Mouse (Mus musculus) splenic B cell, adult 2 months (primary cell): Measurements from ENCODE around the gene Slc39a3.

Source experiments
- DNase-seq: peaks from one replicate; pipeline ENCODE4 v3.0.0-alpha.2; 2011; ENCODE audit warnings: low read depth, low spot score
- H3K27me3 ChIP-seq: 2 replicates; pipeline ENCODE4 v1.6.1; 2012; ENCODE audit warnings: mild to moderate bottlenecking, low read length, moderate library complexity, mixed read lengths; ENCODE audit not compliant: control insufficient read depth, poor library complexity, insufficient read depth, severe bottlenecking
- H3K36me3 ChIP-seq: 2 replicates; pipeline ENCODE4 v1.6.1; 2012; ENCODE audit warnings: mild to moderate bottlenecking, low read length, moderate library complexity, mixed read lengths; ENCODE audit not compliant: control insufficient read depth, poor library complexity, insufficient read depth, severe bottlenecking

Gene Slc39a3

DNA sequence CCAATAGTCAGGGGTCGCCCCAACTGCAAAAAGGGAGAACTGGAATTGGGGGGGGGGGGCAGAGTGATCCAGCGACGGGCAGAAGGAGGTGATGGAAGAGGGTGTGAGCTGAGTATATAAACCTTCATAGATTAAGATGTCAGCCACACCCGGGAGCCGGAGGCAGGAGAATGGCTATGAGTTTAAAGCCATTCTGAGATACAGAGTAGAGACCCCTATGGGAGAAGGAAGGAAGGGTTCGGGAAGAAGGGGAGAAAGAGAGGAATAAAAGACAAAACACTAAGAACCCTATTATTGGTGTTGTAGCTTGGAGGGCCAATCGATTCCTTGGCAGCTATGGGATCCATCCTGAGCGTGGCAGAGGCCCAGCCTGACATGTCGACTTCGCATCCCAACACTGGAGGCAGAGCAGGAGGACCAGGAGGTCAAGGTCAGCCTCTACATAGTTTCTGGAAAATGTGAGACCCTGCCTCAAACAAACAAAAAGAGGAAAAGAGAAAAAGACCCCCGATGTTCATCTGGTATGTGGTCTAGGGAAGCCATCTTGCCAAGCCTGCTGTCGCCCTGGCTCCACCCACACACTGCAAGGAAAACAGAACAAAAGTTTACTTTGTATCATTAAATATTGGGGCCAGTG is 11.5 kb downstream of the Slc39a3 start, which contains the start of gene Diras1:
Diras1 (minus strand) TSS at position 24 of the 637 bp plus-strand sequence.
- H3K27me3 ChIP-seq = no peaks in the 10 kb centered on the region
- DNase-seq = no peak
- H3K36me3 ChIP-seq = no peaks in the 10 kb centered on the region; the same call in 1 of the 2 replicates

DNA sequence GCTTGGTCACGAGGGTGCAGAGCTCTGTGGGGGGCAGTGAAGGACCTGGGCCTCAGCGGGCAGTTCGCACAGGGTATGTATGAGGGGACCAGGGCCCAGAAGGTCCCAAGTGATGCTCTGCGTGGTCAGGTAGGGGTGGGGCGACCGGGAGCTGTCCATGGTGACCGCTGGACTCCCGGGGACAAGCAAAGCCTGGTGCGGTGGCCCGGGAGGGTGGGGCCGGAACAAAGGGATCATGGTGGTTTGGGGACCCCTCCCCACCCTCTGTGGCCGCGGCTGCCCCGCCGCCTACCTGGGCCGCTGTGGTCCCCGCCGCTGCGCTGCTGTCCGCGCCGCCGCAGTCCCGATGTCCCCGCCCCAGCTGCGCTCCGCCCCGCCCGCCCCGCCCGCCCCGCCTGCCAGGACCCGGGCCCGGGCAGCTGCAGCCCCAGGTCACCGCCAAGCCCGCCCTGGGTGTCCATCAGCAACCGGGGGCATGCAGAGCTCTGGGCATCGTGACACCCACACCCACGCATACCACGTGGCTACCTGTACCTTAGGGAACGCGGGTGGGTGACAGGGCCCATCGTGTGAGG is 12.1 kb downstream of the Slc39a3 start:
- DNase-seq = no peak
- no peaks in the 10 kb centered on the region for H3K36me3 ChIP-seq

GRCm38 (mm10) chr10:81024346-81024937 is 12.8 kb downstream of the Slc39a3 start:
- H3K36me3 ChIP-seq = no peaks in the 10 kb centered on the region
- H3K27me3 ChIP-seq = no peaks in the 10 kb centered on the region
- DNase-seq = no peak

More for the DNA sequence above, 12.1 kb downstream of the Slc39a3 start:
- no peaks in the 10 kb centered on the region for H3K27me3 ChIP-seq

GRCm38 (mm10) chr10:81022744-81023143 is 14.5 kb downstream of the Slc39a3 start:
- H3K36me3 ChIP-seq = no peaks in the 10 kb centered on the region
- H3K27me3 ChIP-seq = no peaks in the 10 kb centered on the region
- peak; percentile 35 for DNase-seq

GRCm38 (mm10) chr10:81021547-81022110 is 15.6 kb downstream of the Slc39a3 start:
- DNase-seq = no peak
- no peaks in the 10 kb centered on the region for H3K27me3 ChIP-seq

DNA sequence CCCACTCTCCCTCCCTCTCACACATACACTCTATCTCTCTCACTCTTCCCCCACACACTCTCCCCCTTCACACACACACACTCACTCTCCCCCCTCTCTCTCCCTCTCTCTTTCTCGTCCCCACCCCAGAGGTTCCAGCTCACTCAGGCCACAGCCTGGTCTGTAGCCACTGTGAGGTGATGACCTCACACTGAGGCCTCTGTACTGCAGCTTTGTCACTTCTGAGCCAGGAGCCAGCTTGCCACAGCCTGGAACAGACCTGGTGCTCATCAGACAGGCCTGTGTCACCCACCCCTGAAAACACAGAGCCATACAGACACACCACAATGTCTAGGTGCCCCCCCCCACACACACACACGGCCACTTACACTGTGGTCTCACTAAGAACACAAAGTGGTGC is 17.0 kb downstream of the Slc39a3 start:
- no peak for DNase-seq
- H3K36me3 ChIP-seq = no peaks in the 10 kb centered on the region
- no peaks in the 10 kb centered on the region for H3K27me3 ChIP-seq

More at GRCm38 (mm10) chr10:81021547-81022110, 15.6 kb downstream of the Slc39a3 start:
- H3K36me3 ChIP-seq = no peaks in the 10 kb centered on the region

GRCm38 (mm10) chr10:81019687-81020086 is 17.5 kb downstream of the Slc39a3 start:
- DNase-seq = no peak
- H3K27me3 ChIP-seq = no peaks in the 10 kb centered on the region
- no peaks in the 10 kb centered on the region for H3K36me3 ChIP-seq

GRCm38 (mm10) chr10:81018326-81018725 is 18.9 kb downstream of the Slc39a3 start:
- DNase-seq = peak; percentile 22
- Histone ChIP-seq H3K27me3 (no peaks in the 10 kb centered on the region), H3K36me3 (no peaks in the 10 kb centered on the region)

DNA sequence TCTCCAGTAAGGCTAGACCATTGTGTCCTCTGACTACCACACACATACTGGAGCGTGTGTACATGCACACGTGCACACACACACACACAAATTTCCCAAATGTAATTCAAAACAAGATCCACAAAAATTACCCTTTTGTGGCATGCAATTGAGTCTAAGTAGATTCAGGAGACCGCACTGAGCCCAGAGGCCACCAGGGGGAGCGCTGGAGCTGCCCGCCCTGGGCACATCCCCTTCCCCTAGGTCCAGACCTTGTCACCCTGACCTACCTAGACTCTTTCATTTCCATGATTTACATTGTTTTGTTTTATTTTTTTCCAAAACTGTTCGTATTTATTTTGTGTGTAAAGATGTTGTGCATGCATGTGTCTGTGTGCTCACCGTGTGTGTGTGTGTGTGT is 20.6 kb downstream of the Slc39a3 start:
- no peaks in the 10 kb centered on the region for H3K36me3 ChIP-seq
- no peaks in the 10 kb centered on the region for H3K27me3 ChIP-seq
- peak; percentile 83 for DNase-seq

- H3K27me3 ChIP-seq = no peaks in the 10 kb centered on the region
- no peaks in the 10 kb centered on the region for H3K36me3 ChIP-seq
- no peak for DNase-seq
Measured at GRCm38 (mm10) chr10:81015666-81016065, 21.6 kb downstream of the Slc39a3 start.

- DNase-seq = peak; percentile 90
- Histone ChIP-seq H3K36me3 (no peaks in the 10 kb centered on the region), H3K27me3 (no peaks in the 10 kb centered on the region)
Measured at GRCm38 (mm10) chr10:81014393-81015384, 22.5 kb downstream of the Slc39a3 start, which contains the start of gene Gng7. TSS of gene Gng7 (minus strand) at chr10:81014945.

DNA sequence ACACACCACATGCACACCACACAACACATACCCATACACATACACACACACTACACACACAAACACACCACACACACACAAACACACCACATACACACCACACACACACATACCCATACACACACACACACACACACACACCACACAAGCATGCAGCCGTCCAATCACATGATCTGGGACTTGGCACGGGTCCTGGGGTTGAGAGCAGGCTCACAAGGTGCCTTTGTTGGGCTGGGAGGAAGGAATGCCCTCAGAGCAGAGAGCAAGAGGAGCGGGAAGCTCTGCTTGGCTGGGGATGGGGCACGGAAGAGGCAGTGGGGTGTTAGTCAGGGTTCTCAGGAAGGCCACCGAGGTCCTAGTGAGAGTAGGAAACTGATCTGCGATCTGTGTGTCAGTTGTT is 26.4 kb downstream of the Slc39a3 start:
- H3K36me3 ChIP-seq = no peaks in the 10 kb centered on the region
- DNase-seq = no peak

DNA sequence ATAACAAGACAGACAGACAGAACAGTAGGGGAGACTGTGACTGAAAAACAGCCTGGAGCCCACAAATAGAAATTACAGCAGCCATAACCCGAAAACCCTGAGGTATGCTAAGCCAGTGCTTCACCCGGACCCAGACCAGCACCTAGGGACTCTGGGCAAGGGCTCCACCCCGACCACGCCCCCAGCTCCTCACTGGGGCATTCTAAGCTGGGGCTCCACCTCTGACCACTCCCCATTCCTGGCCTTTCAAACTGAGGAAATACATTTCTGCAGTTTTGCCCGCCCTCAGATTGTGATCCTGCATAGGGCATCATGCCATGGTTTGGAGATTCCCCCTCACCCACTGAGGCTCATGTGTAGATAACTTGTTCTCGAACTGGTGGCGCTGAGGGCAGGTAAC is 30.0 kb downstream of the Slc39a3 start:
- no peak for DNase-seq
- no peaks in the 10 kb centered on the region for H3K27me3 ChIP-seq
- no peaks in the 10 kb centered on the region for H3K36me3 ChIP-seq

More for the DNA sequence above, 26.4 kb downstream of the Slc39a3 start:
- no peaks in the 10 kb centered on the region for H3K27me3 ChIP-seq

- no peaks in the 10 kb centered on the region for H3K36me3 ChIP-seq
- H3K27me3 ChIP-seq = no peaks in the 10 kb centered on the region
- no peak for DNase-seq
Measured at GRCm38 (mm10) chr10:81006005-81006677, 31.1 kb downstream of the Slc39a3 start.
